Mouse (Mus musculus) WW6 (cell line): Measurements from ENCODE around the gene Tec.

Experiments
- DNase-seq: peaks from one replicate; pipeline ENCODE4 v3.0.0-alpha.2; 2013; ENCODE audit warnings: low read depth, low spot score

Gene Tec

DNA sequence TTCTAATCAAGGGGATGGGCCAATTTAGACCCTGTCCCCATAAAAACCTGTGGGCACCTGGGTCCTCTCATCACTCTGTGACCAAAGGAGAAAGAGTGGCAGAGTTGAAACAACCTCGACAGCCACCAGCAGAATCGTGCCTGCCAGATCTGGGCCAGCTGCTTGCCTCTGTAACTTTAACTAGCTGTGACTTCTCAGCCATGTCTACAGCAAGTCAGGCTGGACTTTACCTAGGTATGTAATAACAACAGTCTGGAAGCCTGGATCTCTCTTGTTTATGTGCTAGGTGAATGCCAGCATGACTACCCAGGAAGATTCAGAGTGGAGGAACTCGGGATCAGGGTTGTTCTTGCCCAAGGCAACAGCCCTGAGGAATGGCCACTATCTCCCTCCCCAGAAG, 83.6 kb downstream of the Tec start:
- no peak for DNase-seq

DNA sequence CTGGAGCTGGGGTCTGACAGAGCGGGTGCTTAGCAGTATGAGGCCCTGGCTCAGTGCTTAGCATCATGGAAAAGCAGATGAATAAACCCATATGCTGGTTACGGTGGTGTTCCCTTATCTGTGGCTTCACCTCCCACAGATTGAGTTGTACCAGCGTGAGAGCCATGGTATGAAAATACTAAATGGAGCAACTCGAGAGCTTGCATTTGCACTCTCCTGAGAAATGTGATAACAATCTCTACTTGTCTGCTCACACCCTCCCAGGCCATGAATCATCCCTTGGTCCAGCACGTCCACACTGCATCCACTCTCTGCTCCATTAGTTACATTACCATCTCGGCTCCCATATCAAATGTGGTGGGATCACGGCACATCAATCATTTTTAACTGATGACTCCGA, 84.3 kb downstream of the Tec start:
- DNase-seq, result no peak

GRCm38 (mm10) chr5:72783123-72783522, 85.2 kb downstream of the Tec start:
- no peak for DNase-seq

DNA sequence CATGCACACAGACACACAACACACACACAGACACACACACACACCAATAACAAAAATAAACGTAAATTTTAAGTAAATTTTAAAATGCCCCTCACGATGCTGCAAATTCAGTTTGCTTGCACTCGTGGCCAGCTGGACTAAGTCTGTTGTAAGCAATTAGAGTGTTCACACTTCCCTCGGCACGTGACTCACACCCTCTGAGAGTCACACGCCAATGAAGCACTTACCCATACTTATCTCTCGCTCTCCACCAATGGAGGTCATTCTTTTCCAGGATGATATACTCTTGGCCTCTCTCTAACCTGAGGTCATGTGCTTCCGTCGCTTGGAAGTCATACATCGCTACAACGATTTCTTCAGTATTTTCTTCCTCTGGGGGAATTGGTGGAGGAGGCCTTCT, 86.5 kb downstream of the Tec start:
- no peak for DNase-seq

DNA sequence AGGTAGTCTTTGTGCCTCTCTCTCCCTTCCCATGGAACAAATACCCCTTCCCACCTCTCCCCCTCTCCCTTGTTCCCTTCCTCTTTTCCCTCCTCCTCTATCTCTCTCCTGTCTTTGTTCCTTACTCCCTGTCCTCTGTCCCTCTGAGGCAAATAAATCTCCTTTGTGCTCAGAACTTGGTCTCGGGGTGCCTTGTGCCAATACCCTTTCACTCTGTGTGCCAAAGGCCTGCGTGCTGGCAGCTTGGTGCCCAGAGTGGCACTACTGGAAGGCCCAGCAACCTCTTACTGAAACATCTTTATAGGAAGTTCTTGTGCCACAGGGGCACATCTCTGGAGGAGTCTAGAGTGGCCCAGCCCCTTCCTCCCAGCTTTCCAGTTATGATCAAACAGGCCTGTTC, 91.7 kb downstream of the Tec start:
- DNase-seq, result no peak

DNA sequence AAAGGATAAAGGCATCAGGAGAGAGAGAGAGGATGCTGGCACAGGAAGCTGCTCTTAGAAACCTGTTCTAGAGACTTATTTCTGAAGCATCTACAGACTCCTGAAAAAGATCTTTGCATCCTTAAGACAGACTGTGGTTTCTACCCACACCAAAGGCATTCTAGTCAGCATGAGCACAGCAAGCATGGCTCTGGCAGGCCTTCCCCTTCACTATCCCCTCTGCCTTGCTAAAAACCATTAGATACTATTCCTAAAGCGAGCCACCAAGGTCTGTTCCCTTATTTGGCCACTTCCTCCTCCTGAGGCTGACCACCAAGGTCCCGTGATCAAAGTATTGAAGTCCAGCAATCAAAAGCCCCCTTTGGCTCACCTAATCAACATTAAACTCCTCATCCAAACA, 92.2 kb downstream of the Tec start:
- no peak for DNase-seq

GRCm38 (mm10) chr5:72769841-72770240, 98.4 kb downstream of the Tec start:
- DNase-seq, result no peak

DNA sequence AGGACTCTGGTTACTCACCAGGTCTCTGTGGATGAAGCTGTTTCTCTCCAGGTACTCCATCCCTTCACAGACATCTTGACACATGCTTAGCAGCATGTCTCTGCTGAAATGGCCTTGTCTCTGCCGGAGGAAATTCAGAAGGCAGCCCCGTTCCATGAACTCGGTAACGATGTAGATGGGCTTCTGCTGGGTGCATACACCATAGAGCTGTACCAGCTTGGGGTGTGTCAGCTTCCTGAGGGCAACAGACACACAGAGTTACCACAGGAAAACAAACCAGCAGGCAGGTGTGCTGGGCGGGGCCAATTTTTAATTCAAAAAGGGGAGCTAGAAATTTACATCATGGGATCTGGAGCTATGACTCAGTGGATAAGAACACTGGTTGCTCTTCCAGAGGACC, 104.7 kb downstream of the Tec start:
- DNase-seq, result no peak

DNA sequence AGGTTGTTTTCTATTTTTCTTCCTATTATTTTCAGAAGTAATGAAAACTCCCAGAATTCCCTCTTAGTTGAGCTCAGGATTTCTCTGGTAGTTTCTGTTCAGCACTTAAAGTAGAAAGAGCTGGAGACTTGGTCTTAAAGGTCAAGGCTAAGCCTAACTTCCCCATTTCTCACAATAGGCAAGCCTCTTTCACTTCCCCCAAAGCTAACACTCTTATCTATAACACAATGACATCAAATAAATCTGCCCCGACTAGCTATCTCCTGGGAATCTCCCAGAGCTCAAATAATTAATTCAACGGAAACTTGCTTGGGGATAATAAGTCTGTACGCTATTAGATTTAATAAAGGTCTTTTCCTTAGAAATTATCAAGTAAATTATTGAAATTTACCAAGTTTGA, 105.3 kb downstream of the Tec start:
- no peak for DNase-seq

DNA sequence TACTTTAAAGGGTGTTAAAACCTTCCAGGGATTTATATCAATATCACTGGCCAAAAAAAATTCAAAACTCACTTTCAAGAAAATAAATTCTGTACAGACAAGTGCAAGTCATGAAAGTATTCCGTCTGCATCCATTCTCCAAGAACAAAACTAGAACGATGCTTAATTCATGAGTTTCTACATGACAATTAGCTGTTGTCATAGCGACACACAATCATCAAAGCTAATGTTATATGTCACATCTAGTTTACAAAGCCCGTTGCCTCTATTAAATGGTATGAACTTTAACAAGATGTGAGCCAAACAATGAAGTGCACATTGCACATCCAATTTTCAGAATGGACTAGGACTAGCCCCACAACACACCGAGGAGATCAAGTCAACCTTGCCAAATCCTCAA, 106.5 kb downstream of the Tec start:
- DNase-seq, result no peak

GRCm38 (mm10) chr5:72761237-72761636, 107.0 kb downstream of the Tec start:
- no peak for DNase-seq

- no peak for DNase-seq
Measured at GRCm38 (mm10) chr5:72758925-72759924, 109.1 kb downstream of the Tec start.

- no peak for DNase-seq
Measured at GRCm38 (mm10) chr5:72757155-72757773, 111.0 kb downstream of the Tec start.

DNA sequence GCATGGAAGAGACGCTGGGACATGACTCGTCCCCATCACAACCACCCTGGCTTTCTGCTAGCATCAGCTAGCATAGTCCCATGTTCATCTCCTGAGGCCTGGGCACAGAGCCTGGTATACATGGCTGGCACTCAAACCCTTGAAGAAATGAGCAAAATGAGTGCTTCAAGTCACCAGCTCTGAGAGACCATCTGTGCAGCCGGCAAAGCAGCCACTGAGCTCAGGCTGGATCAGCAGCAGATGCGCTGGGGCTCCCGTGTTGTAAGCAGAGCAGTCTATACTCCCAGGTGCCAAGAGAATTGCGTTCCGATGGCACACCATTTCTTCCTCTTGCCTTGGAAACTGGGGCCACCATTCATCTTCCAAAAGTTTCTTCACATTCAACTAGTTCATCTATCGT, 112.3 kb downstream of the Tec start:
- no peak for DNase-seq

- DNase-seq, result no peak
Measured at GRCm38 (mm10) chr5:72755035-72755434, 113.2 kb downstream of the Tec start.

- no peak for DNase-seq
Measured at GRCm38 (mm10) chr5:72752585-72752984, 115.7 kb downstream of the Tec start, which contains the start of gene Txk. Txk (minus strand) TSS chr5:72752777.

DNA sequence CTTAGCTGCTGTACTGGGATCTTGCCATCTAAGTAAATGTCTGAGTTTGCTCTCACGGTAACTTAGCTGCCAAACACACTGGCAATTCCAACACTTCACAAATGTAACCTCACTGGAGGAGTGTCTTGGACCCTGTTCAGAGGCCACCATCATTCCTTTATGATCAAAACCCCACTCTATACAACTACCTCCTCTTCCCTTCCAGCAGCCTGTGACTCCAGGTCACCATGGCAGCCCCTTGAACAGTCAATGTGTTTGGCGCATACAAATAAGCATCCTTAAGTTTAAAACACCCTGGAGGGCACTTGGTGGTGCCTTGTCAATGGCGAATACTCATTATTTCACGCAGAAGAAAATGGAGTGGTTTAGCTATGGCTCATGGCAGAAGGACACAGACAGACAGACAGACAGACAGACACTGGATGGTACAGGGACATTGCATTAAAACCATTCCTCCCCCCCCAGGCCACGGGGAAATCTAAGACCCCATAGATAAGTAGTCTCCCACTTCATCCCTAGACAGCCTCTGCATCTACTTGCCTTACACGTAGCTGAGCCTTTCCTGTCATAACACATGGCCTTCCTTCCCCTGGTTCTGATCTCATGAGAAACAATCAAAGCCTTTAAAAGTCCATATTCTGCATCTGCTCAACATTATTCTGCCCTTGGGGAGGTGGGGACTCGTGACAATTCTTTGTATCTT, 117.1 kb downstream of the Tec start:
- DNase-seq, result no peak

- DNase-seq, result no peak
Measured at GRCm38 (mm10) chr5:72750226-72750625, 118.1 kb downstream of the Tec start.

- DNase-seq, result no peak
Measured at GRCm38 (mm10) chr5:72748659-72749265, 119.5 kb downstream of the Tec start.

- no peak for DNase-seq
Measured at GRCm38 (mm10) chr5:72747384-72747783, 120.9 kb downstream of the Tec start.

- DNase-seq, result no peak
Measured at GRCm38 (mm10) chr5:72746461-72746860, 121.8 kb downstream of the Tec start.

- no peak for DNase-seq
Measured at GRCm38 (mm10) chr5:72743103-72743502, 125.2 kb downstream of the Tec start.
